ENCODE assay signal across 8 mouse cellular contexts in genomic region chr19:4149283-4149682, GRCm38 (mm10). TPM values are rescaled to one million over a fixed set of nuclear protein-coding genes. Genes with fewer than 3 reads are reported as not detected.
DNase-seq lines count a peak whose midpoint lies in the region; ATAC-seq and TF ChIP-seq lines count a peak whose summit lies in the region.

No protein-coding gene starts in this region.

- H3K36me3 ChIP-seq in heart, adult 2 months (ENCODE audit: control insufficient read depth, insufficient read depth, low read length) = no peaks in the 10 kb centered on the region
- H3K36me3 ChIP-seq in CH12.LX (replicated peaks in 1 of 2; ENCODE audit: control insufficient read depth in 1 of 2, insufficient read depth in 1 of 2, low read length in 1 of 2) = peaks cover 30 to 47% of the 10 kb centered on the region in 2 experiments
- H3K36me3 ChIP-seq in forebrain, embryonic 15.5 days = peaks cover 6% of the 10 kb centered on the region
- peaks cover 40% of the 10 kb centered on the region for H3K36me3 ChIP-seq in liver, embryonic 13.5 days

- in situ Hi-C loops in CH12.LX (cut with MboI; ENCODE audit: low pct_ligation_motif_present, low pct_unique_long_range_greater_than_20kb, low sequenced_read_pairs) = no loop called here

- H3K79me2 ChIP-seq in heart, adult 2 months (replicated peaks; ENCODE audit: control insufficient read depth, insufficient read depth, low read length) = no peaks in the 10 kb centered on the region
- H3K79me2 ChIP-seq in CH12.LX (replicated peaks; ENCODE audit: control insufficient read depth, extremely low read depth, insufficient read depth, poor library complexity, severe bottlenecking) = peaks cover 15% of the 10 kb centered on the region

- no peaks in the 10 kb centered on the region for H3K27me3 ChIP-seq in heart, adult 2 months (ENCODE audit: control insufficient read depth, insufficient read depth, low read length)
- no peaks in the 10 kb centered on the region for H3K27me3 ChIP-seq in CH12.LX (replicated peaks)
- no peaks in the 10 kb centered on the region for H3K27me3 ChIP-seq in forebrain, embryonic 15.5 days
- H3K27me3 ChIP-seq in liver, embryonic 13.5 days = no peaks in the 10 kb centered on the region

- peaks cover 10% of the 10 kb centered on the region for H3K4me1 ChIP-seq in heart, adult 2 months (ENCODE audit: control insufficient read depth, insufficient read depth, low read length)
- peaks cover 43 to 75% of the 10 kb centered on the region in 2 experiments for H3K4me1 ChIP-seq in CH12.LX (ENCODE audit: control insufficient read depth in 1 of 2, insufficient read depth in 2 of 2)
- H3K4me1 ChIP-seq in forebrain, embryonic 15.5 days = peaks cover 24% of the 10 kb centered on the region
- H3K4me1 ChIP-seq in liver, embryonic 13.5 days (replicated peaks) = peaks cover 63% of the 10 kb centered on the region

- no peak for DNase-seq in heart, adult 2 months
- no peak for DNase-seq in heart, postnatal 25 days (ENCODE audit: low spot score)
- no peak for DNase-seq in CH12.LX (ENCODE audit: extremely low read depth)
- no peak for DNase-seq in liver, embryonic 13.5 days
- no peak for DNase-seq in urinary bladder, postnatal 36 days (ENCODE audit: low spot score in 2 of 2)
- no peak for DNase-seq in retina, embryonic 14.5 days (ENCODE audit: low spot score)

- WGBS in heart, adult 2 months = 60% methylated on average over 11 of the region's 11 CpGs
- WGBS in forebrain, embryonic 15.5 days = 90% methylated on average over 11 of the region's 11 CpGs
- 74% methylated on average over 11 of the region's 11 CpGs for WGBS in liver, embryonic 13.5 days (ENCODE audit: insufficient replicate concordance)

- TF ChIP-seq CTCF in heart, adult 2 months (IDR thresholded peaks at IDR 0.05) = no peak
- TF ChIP-seq CTCF in CH12.LX (conservative IDR thresholded peaks at IDR 0.05 in 1 of 2, IDR thresholded peaks at IDR 0.05 in 1 of 2; ENCODE audit: low read depth in 2 of 2, low read length in 2 of 2) = no peak

- peak overlapping the region; percentile 97 for H3K27ac ChIP-seq in heart, adult 2 months
- H3K27ac ChIP-seq in CH12.LX (ENCODE audit: insufficient read depth, low read depth) = peak overlapping the region; percentile 84
- H3K27ac ChIP-seq in forebrain, embryonic 15.5 days (replicated peaks) = no peak overlapping the region
- peak overlapping the region; percentile 81 for H3K27ac ChIP-seq in liver, embryonic 13.5 days

- no peak for TF ChIP-seq RAD21 in CH12.LX (IDR thresholded peaks at IDR 0.05; ENCODE audit: low read depth, low read length)

- dilution Hi-C loops in CH12.LX (cut with MboI; ENCODE audit: extremely low pct_ligation_motif_present, extremely low pct_unique_long_range_greater_than_20kb, low sequenced_read_pairs) = no loop called here

- no peak for TF ChIP-seq EP300 in heart, adult 2 months (IDR thresholded peaks at IDR 0.05; ENCODE audit: insufficient read depth, low read depth, low read length)
- no peak for TF ChIP-seq EP300 in CH12.LX (IDR thresholded peaks at IDR 0.05; ENCODE audit: low read length)

- peak overlapping the region; percentile 91 for H3K9ac ChIP-seq in heart, adult 2 months (ENCODE audit: low read depth, low read length)
- H3K9ac ChIP-seq in CH12.LX (ENCODE audit: insufficient read depth, low read depth) = peak overlapping the region; percentile 96
- H3K9ac ChIP-seq in forebrain, embryonic 15.5 days (replicated peaks) = peak overlapping the region; percentile 68; the same call in 1 of the 2 replicates
- H3K9ac ChIP-seq in liver, embryonic 13.5 days = peak overlapping the region; percentile 87

- TF ChIP-seq POLR2A in heart, adult 2 months (IDR thresholded peaks at IDR 0.05; ENCODE audit: insufficient read depth, low read depth, low read length) = no peak
- no peak for TF ChIP-seq POLR2A in CH12.LX (IDR thresholded peaks at IDR 0.05; ENCODE audit: low read depth, low read length)

- no peak for ATAC-seq in forebrain, embryonic 15.5 days (replicated peaks)
- ATAC-seq in liver, embryonic 13.5 days (ENCODE audit: low read depth) = no peak
- no peak for ATAC-seq in frontal cortex, adult (ENCODE audit: low TSS enrichment)

- H3K4me3 ChIP-seq in heart, adult 2 months = peak overlapping the region; percentile 75
- peak overlapping the region; percentile 52 to 92 (median 77) for H3K4me3 ChIP-seq in CH12.LX (replicated peaks in 1 of 3; ENCODE audit: low read depth in 2 of 3, low read length in 2 of 3, poor library complexity in 1 of 3)
- peak overlapping the region; percentile 70 for H3K4me3 ChIP-seq in forebrain, embryonic 15.5 days
- H3K4me3 ChIP-seq in liver, embryonic 13.5 days (replicated peaks) = peak overlapping the region; percentile 86

- peak overlapping the region; percentile 93 for H3K4me2 ChIP-seq in CH12.LX (ENCODE audit: insufficient read depth, low read depth, poor library complexity, severe bottlenecking)
- peak overlapping the region; percentile 65 for H3K4me2 ChIP-seq in forebrain, embryonic 15.5 days (replicated peaks)
- peak overlapping the region; percentile 84 for H3K4me2 ChIP-seq in liver, embryonic 13.5 days

- peaks cover 5% of the 10 kb centered on the region for H3K9me3 ChIP-seq in CH12.LX (replicated peaks; ENCODE audit: low read length)
- no peaks in the 10 kb centered on the region for H3K9me3 ChIP-seq in forebrain, embryonic 15.5 days
- 0 out of 2 replicates have a peak, but pooled peaks cover 4% of the 10 kb centered on the region for H3K9me3 ChIP-seq in liver, embryonic 13.5 days (replicated peaks)

- intact Hi-C loops in heart, adult 2 months (cut with DNase I) = loop anchor here (2.0 kb wide), 1 partner anchor 14 kb away; the partner anchor contains the start of gene Rps6kb2
- intact Hi-C loops in heart, postnatal 25 days (cut with DNase I) = no loop called here

TF ChIP-seq in CH12.LX, 34 proteins besides CTCF, POLR2A, EP300 and RAD21:
- TF ChIP-seq POLR2AphosphoS2 (IDR thresholded peaks at IDR 0.05; ENCODE audit: low read depth, low read length) = 0 out of 2 replicates have a peak, but pooled peaks have one; percentile 20
- peak; percentile 44; the same call in 1 of the 2 replicates for TF ChIP-seq MXI1 (IDR thresholded peaks at IDR 0.05; ENCODE audit: low read depth, low read length)
- TF ChIP-seq ELF1 (IDR thresholded peaks at IDR 0.05; ENCODE audit: low read depth, low read length) = 0 out of 2 replicates have a peak, but pooled peaks have one; percentile 7
- peak; percentile 33; the same call in 1 of the 2 replicates for TF ChIP-seq SIN3A (IDR thresholded peaks at IDR 0.05; ENCODE audit: low read length)
- no peak for TF ChIP-seq NRF1 (IDR thresholded peaks at IDR 0.05; ENCODE audit: low read depth, low read length)

RNA-seq across cellular contexts. Expression of gene Coro1b, which starts 0.9 kb away (rescaled TPM):
- total RNA-seq in heart, adult 2 months (2021) = 10 to 100 TPM; 43.9 to 45.1 TPM
- 83.3 and 95.0 TPM in 2 replicates for polyA plus RNA-seq in heart, adult 2 months (2012; rRNA removed)
- 10 to 100 TPM; 53.4 to 57.6 TPM for total RNA-seq in heart, postnatal 25 days (2021)
- total RNA-seq in CH12.LX (2012; rRNA removed) (172 and 194 TPM in 2 replicates), CH12.LX (2014; rRNA removed) (154 and 179 TPM in 2 replicates)
- 265 and 293 TPM in 2 replicates for polyA plus RNA-seq in CH12.LX (2012; ENCODE audit: insufficient read length, low read depth)
- 144 and 145 TPM in 2 replicates for polyA plus RNA-seq in forebrain, embryonic 15.5 days (2015; fragmentation: Nextera tagmentation; extraction: Ambion mirVana)
- 70.7 and 72.6 TPM in 2 replicates for polyA plus RNA-seq in liver, embryonic 13.5 days (2015; fragmentation: Nextera tagmentation; extraction: Ambion mirVana)

RNA-seq across cellular contexts. Expression of gene Ptprcap, which starts 4.1 kb away (rescaled TPM):
- 1 to 10 TPM; 1.1 to 1.7 TPM for total RNA-seq in heart, adult 2 months (2021)
- polyA plus RNA-seq in heart, adult 2 months (2012; rRNA removed) = 2.2 and 6.4 TPM in 2 replicates
- total RNA-seq in heart, postnatal 25 days (2021) = 1 to 10 TPM in 1 of 2 experiments, under 1 TPM in 1; 0.94 to 1.5 TPM
- total RNA-seq in CH12.LX (2012; rRNA removed) (438 and 452 TPM in 2 replicates), CH12.LX (2014; rRNA removed) (380 and 447 TPM in 2 replicates)
- polyA plus RNA-seq in CH12.LX (2012; ENCODE audit: insufficient read length, low read depth) = 296 and 343 TPM in 2 replicates
- polyA plus RNA-seq in forebrain, embryonic 15.5 days (2015; fragmentation: Nextera tagmentation; extraction: Ambion mirVana) = 0.59 and 1.1 TPM in 2 replicates
- polyA plus RNA-seq in liver, embryonic 13.5 days (2015; fragmentation: Nextera tagmentation; extraction: Ambion mirVana) = 18.8 and 21.3 TPM in 2 replicates

RNA-seq across cellular contexts. Expression of gene Cabp4, which starts 5.5 kb away (rescaled TPM):
- total RNA-seq in heart, adult 2 months (2021) = not detected
- 0.21 TPM in 1 of 2 replicates, not detected in the other for polyA plus RNA-seq in heart, adult 2 months (2012; rRNA removed)
- under 1 TPM in 1 of 2 experiments, not detected in 1; 0.31 TPM for total RNA-seq in heart, postnatal 25 days (2021)
- total RNA-seq in CH12.LX (2012; rRNA removed) = 2.8 and 3.3 TPM in 2 replicates
- 6.4 and 6.9 TPM in 2 replicates for total RNA-seq in CH12.LX (2014; rRNA removed)
- 11.8 and 14.7 TPM in 2 replicates for polyA plus RNA-seq in CH12.LX (2012; ENCODE audit: insufficient read length, low read depth)
- 0.10 and 0.15 TPM in 2 replicates for polyA plus RNA-seq in forebrain, embryonic 15.5 days (2015; fragmentation: Nextera tagmentation; extraction: Ambion mirVana)
- 0.07 and 0.13 TPM in 2 replicates for polyA plus RNA-seq in liver, embryonic 13.5 days (2015; fragmentation: Nextera tagmentation; extraction: Ambion mirVana)

RNA-seq across cellular contexts. Expression of gene Gpr152, which starts 9.7 kb away (rescaled TPM):
- under 1 TPM in 1 of 2 experiments, not detected in 1; 0.05 TPM for total RNA-seq in heart, adult 2 months (2021)
- polyA plus RNA-seq in heart, adult 2 months (2012; rRNA removed) = 0.12 TPM in 2 replicates
- total RNA-seq in heart, postnatal 25 days (2021) = not detected
- total RNA-seq in CH12.LX (2012; rRNA removed) (0.17 and 0.25 TPM in 2 replicates), CH12.LX (2014; rRNA removed) (0.05 TPM in 1 of 2 replicates, not detected in the other)
- polyA plus RNA-seq in CH12.LX (2012; ENCODE audit: insufficient read length, low read depth) = 0.71 and 0.82 TPM in 2 replicates
- not detected in 2 replicates for polyA plus RNA-seq in forebrain, embryonic 15.5 days (2015; fragmentation: Nextera tagmentation; extraction: Ambion mirVana)
- polyA plus RNA-seq in liver, embryonic 13.5 days (2015; fragmentation: Nextera tagmentation; extraction: Ambion mirVana) = 0.02 TPM in 1 of 2 replicates, not detected in the other

RNA-seq across cellular contexts. Expression of gene Rps6kb2, which starts 13.9 kb away (rescaled TPM):
- total RNA-seq in heart, adult 2 months (2021) = 10 to 100 TPM; 14.7 to 18.2 TPM
- polyA plus RNA-seq in heart, adult 2 months (2012; rRNA removed) = 29.5 and 32.9 TPM in 2 replicates
- total RNA-seq in heart, postnatal 25 days (2021) = 10 to 100 TPM; 16.5 to 16.8 TPM
- 20.7 and 25.3 TPM in 2 replicates for total RNA-seq in CH12.LX (2012; rRNA removed)
- 9.7 and 12.0 TPM in 2 replicates for total RNA-seq in CH12.LX (2014; rRNA removed)
- polyA plus RNA-seq in CH12.LX (2012; ENCODE audit: insufficient read length, low read depth) = 26.6 and 27.2 TPM in 2 replicates
- 54.1 and 54.6 TPM in 2 replicates for polyA plus RNA-seq in forebrain, embryonic 15.5 days (2015; fragmentation: Nextera tagmentation; extraction: Ambion mirVana)
- 30.0 and 34.2 TPM in 2 replicates for polyA plus RNA-seq in liver, embryonic 13.5 days (2015; fragmentation: Nextera tagmentation; extraction: Ambion mirVana)

Comparison
In these comparisons a context has a peak if more than half of its experiments do, and no peak if none do; other contexts are left out.
1. RNA of gene Ptprcap, which starts 4.1 kb away (polyA plus RNA-seq): 296 to 343 TPM in CH12.LX; 18.8 to 21.3 TPM in liver, embryonic 13.5 days, 2.2 to 6.4 TPM in heart, adult 2 months and 0.59 to 1.1 TPM in forebrain, embryonic 15.5 days; every median in the first group is over 10 times any median in the second.
2. RNA of gene Cabp4, which starts 5.5 kb away (polyA plus RNA-seq): 11.8 to 14.7 TPM in CH12.LX; 0.21 TPM in heart, adult 2 months, 0.10 to 0.15 TPM in forebrain, embryonic 15.5 days and 0.07 to 0.13 TPM in liver, embryonic 13.5 days; every median in the first group is over 10 times any median in the second.
3. Peak in every context shown above with its lines, with median percentiles within 50 percentile points of each other: H3K4me3 ChIP-seq, H3K9ac ChIP-seq and H3K4me2 ChIP-seq.